ENCODE assay signal across 13 mouse cellular contexts in genomic region chr11:94330211-94330610, GRCm38 (mm10). TPM values are rescaled to one million over a fixed set of nuclear protein-coding genes. Genes with fewer than 3 reads are reported as not detected.
DNase-seq lines count a peak whose midpoint lies in the region; ATAC-seq and TF ChIP-seq lines count a peak whose summit lies in the region.
"Had no signal": no experiment of that assay in that cellular context is flagged by ENCODE, and none has a peak within 500 bp of the region (broad histone marks: within the 10 kb centered on the region; RNA-seq: fewer than 3 reads in every experiment).

No protein-coding gene starts in this region.

- H3K36me3 ChIP-seq in heart, embryonic 12.5 days: peaks cover 18% of the 10 kb centered on the region
- H3K36me3 ChIP-seq in liver, embryonic 14.5 days (replicated peaks; ENCODE audit: control insufficient read depth, insufficient read depth, low read depth): no peaks in the 10 kb centered on the region
- H3K36me3 ChIP-seq in intestine, embryonic 16.5 days (ENCODE audit: control insufficient read depth, insufficient read depth, low read length): no peaks in the 10 kb centered on the region

- no peak for ATAC-seq in heart, embryonic 12.5 days (ENCODE audit: insufficient number of reproducible peaks, low FRiP score)
- ATAC-seq in liver, embryonic 14.5 days (ENCODE audit: insufficient read depth): no peak
- no peak; the same call in none of the 2 replicates for ATAC-seq in intestine, embryonic 16.5 days
- ATAC-seq: CD4-positive, CD25-positive, alpha-beta regulatory T cell, adult 4 months had no signal

- H3K9ac ChIP-seq in heart, embryonic 12.5 days: peak overlapping the region; percentile 45; the same call in 1 of the 2 replicates
- peak overlapping the region; percentile 5; the same call in 1 of the 2 replicates for H3K9ac ChIP-seq in liver, embryonic 14.5 days (replicated peaks)
- H3K9ac ChIP-seq in intestine, embryonic 16.5 days (ENCODE audit: low read depth, low read length): no peak overlapping the region
- H3K9ac ChIP-seq: heart, embryonic 15.5 days had no signal

- no peaks in the 10 kb centered on the region for H3K27me3 ChIP-seq in heart, embryonic 12.5 days (replicated peaks)
- H3K27me3 ChIP-seq in liver, embryonic 14.5 days (ENCODE audit: control insufficient read depth, insufficient read depth, low read length): no peaks in the 10 kb centered on the region
- no peaks in the 10 kb centered on the region for H3K27me3 ChIP-seq in intestine, embryonic 16.5 days (replicated peaks; ENCODE audit: control insufficient read depth, insufficient read depth, low read length)
- H3K27me3 ChIP-seq: heart, embryonic 15.5 days had no signal

- H3K9me3 ChIP-seq in heart, embryonic 12.5 days (replicated peaks): no peaks in the 10 kb centered on the region
- no peaks in the 10 kb centered on the region for H3K9me3 ChIP-seq in liver, embryonic 14.5 days (ENCODE audit: control insufficient read depth, low read length)
- no peaks in the 10 kb centered on the region for H3K9me3 ChIP-seq in intestine, embryonic 16.5 days (ENCODE audit: control insufficient read depth, low read length)
- H3K9me3 ChIP-seq: heart, embryonic 15.5 days had no signal

- no peak for TF ChIP-seq EP300 in liver, embryonic 14.5 days (IDR thresholded peaks at IDR 0.05; ENCODE audit: low read depth)

- peaks cover 37% of the 10 kb centered on the region for H3K4me1 ChIP-seq in heart, embryonic 12.5 days (replicated peaks)
- H3K4me1 ChIP-seq in liver, embryonic 14.5 days (replicated peaks; ENCODE audit: control insufficient read depth in 2 of 2, insufficient read depth in 2 of 2, low read length in 1 of 2): peaks cover 37 to 40% of the 10 kb centered on the region in 2 experiments
- H3K4me1 ChIP-seq in intestine, embryonic 16.5 days (ENCODE audit: control insufficient read depth, insufficient read depth, low read length): peaks cover 24% of the 10 kb centered on the region

- H3K27ac ChIP-seq in heart, embryonic 12.5 days (ENCODE audit: poor library complexity, severe bottlenecking): no peak overlapping the region
- H3K27ac ChIP-seq in liver, embryonic 14.5 days: no peak overlapping the region; the same call in 1 of the 2 replicates
- H3K27ac ChIP-seq in intestine, embryonic 16.5 days (ENCODE audit: low read length): peak overlapping the region; percentile 90

- TF ChIP-seq CTCF in liver, embryonic 14.5 days (IDR thresholded peaks at IDR 0.05; ENCODE audit: low read depth): no peak

- intact Hi-C loops in heart, postnatal 36 days (cut with DNase I): loop anchor here (5.0 kb wide), 1 partner anchor 212 kb away; no protein-coding TSS in a partner anchor
- intact Hi-C loops in left cerebral cortex, postnatal 36 days (cut with DNase I): loop anchor here (2.0 to 5.0 kb wide), 2 partner anchors 77 to 145 kb away; partner anchors contain the start of gene Cacna1g

- H3K4me3 ChIP-seq in heart, embryonic 12.5 days: no peak overlapping the region
- H3K4me3 ChIP-seq in liver, embryonic 14.5 days (ENCODE audit: insufficient read depth in 1 of 2, low read depth in 2 of 2, low read length in 2 of 2): no peak overlapping the region
- H3K4me3 ChIP-seq in intestine, embryonic 16.5 days (ENCODE audit: low read length): peak overlapping the region; percentile 1; the same call in 1 of the 2 replicates
- H3K4me3 ChIP-seq: heart, embryonic 15.5 days had no signal

- H3K4me2 ChIP-seq in heart, embryonic 12.5 days: peak overlapping the region; percentile 13; the same call in 1 of the 2 replicates
- H3K4me2 ChIP-seq in liver, embryonic 14.5 days (ENCODE audit: low read depth): no peak overlapping the region
- H3K4me2 ChIP-seq in intestine, embryonic 16.5 days (ENCODE audit: low read depth, low read length): 0 out of 2 replicates have a peak overlapping the region, but pooled peaks have one; percentile 13

- WGBS in heart, embryonic 12.5 days: 92% methylated on average over 3 of the region's 3 CpGs
- 92% methylated on average over 3 of the region's 3 CpGs for WGBS in liver, embryonic 14.5 days (ENCODE audit: insufficient replicate concordance)
- WGBS in intestine, embryonic 16.5 days: 85% methylated on average over 3 of the region's 3 CpGs

- no peak for DNase-seq in heart, postnatal 36 days
- no peak for DNase-seq in liver, embryonic 14.5 days (ENCODE audit: low read depth in 3 of 3, low spot score in 3 of 3)
- DNase-seq in liver (no peak), adipocyte (ENCODE audit: low spot score) (peak; percentile 40)
- DNase-seq in ovary, postnatal 36 days (ENCODE audit: low spot score): no peak
- no peak for DNase-seq in left cerebral cortex, postnatal 36 days (ENCODE audit: low spot score in 2 of 2)

RNA-seq across cellular contexts. Expression of gene Ankrd40, which starts 2.4 kb away (rescaled TPM):
- 54.2 and 54.6 TPM in 2 replicates for polyA plus RNA-seq in heart, embryonic 12.5 days (2016; fragmentation: Nextera tagmentation; extraction: Ambion mirVana)
- total RNA-seq in heart, postnatal 36 days (2021): 100 to 1,000 TPM; 263 to 301 TPM
- 11.7 and 12.6 TPM in 2 replicates for polyA plus RNA-seq in liver, embryonic 14.5 days (2012; rRNA removed)
- 5.1 and 5.5 TPM in 2 replicates for polyA plus RNA-seq in liver, embryonic 14.5 days (2014; fragmentation: Nextera tagmentation; extraction: Ambion mirVana)
- polyA plus RNA-seq in intestine, embryonic 16.5 days (2015; fragmentation: Nextera tagmentation; extraction: Ambion mirVana): 11.8 and 11.9 TPM in 2 replicates
- total RNA-seq in left cerebral cortex, postnatal 36 days (2021): 100 to 1,000 TPM; 136 to 145 TPM

RNA-seq across cellular contexts. Expression of gene Luc7l3, which starts 8.4 kb away (rescaled TPM):
- polyA plus RNA-seq in heart, embryonic 12.5 days (2016; fragmentation: Nextera tagmentation; extraction: Ambion mirVana): 82.0 and 84.6 TPM in 2 replicates
- 10 to 100 TPM; 31.9 to 34.3 TPM for total RNA-seq in heart, postnatal 36 days (2021)
- polyA plus RNA-seq in liver, embryonic 14.5 days (2012; rRNA removed): 20.6 and 39.1 TPM in 2 replicates
- polyA plus RNA-seq in liver, embryonic 14.5 days (2014; fragmentation: Nextera tagmentation; extraction: Ambion mirVana): 33.7 and 38.7 TPM in 2 replicates
- polyA plus RNA-seq in intestine, embryonic 16.5 days (2015; fragmentation: Nextera tagmentation; extraction: Ambion mirVana): 65.5 and 74.6 TPM in 2 replicates
- 100 to 1,000 TPM in 1 of 2 experiments, 10 to 100 TPM in 1; 85.0 to 137 TPM for total RNA-seq in left cerebral cortex, postnatal 36 days (2021)

RNA-seq across cellular contexts. Expression of gene Gm21885, which starts 48.5 kb away (rescaled TPM):
- 0.35 TPM in 1 of 2 replicates, not detected in the other for polyA plus RNA-seq in heart, embryonic 12.5 days (2016; fragmentation: Nextera tagmentation; extraction: Ambion mirVana)
- under 1 TPM in 1 of 2 experiments, not detected in 1; 0.42 TPM for total RNA-seq in heart, postnatal 36 days (2021)
- not detected in 2 replicates for polyA plus RNA-seq in liver, embryonic 14.5 days (2012; rRNA removed)
- 0.32 TPM in 1 of 2 replicates, not detected in the other for polyA plus RNA-seq in liver, embryonic 14.5 days (2014; fragmentation: Nextera tagmentation; extraction: Ambion mirVana)
- 92.1 and 137 TPM in 2 replicates for polyA plus RNA-seq in intestine, embryonic 16.5 days (2015; fragmentation: Nextera tagmentation; extraction: Ambion mirVana)
- total RNA-seq in left cerebral cortex, postnatal 36 days (2021): not detected
- total RNA-seq: gastrocnemius, adult 8-10 months; left cerebral cortex, postnatal 14 days had no signal
- polyA plus RNA-seq: heart, embryonic 15.5 days; testis, adult 2 months had no signal

Comparison
In these comparisons a context has a peak if more than half of its experiments do, and no peak if none do; other contexts are left out.
1. RNA of gene Gm21885, which starts 48.5 kb away (polyA plus RNA-seq): 92.1 to 137 TPM in intestine, embryonic 16.5 days; 0.35 TPM in heart, embryonic 12.5 days and 0.32 TPM in liver, embryonic 14.5 days; every median in the first group is over 10 times any median in the second.